Mouse (Mus musculus): ENCODE results near the gene Dusp14.

Dusp14 gene

GRCm38 (mm10) chr11:84016147-84016809, 52.8 kb downstream of the Dusp14 start:
- DNase-seq, result no peak

GRCm38 (mm10) chr11:84013105-84013504, 56.0 kb downstream of the Dusp14 start:
- DNase-seq, result peak; percentile 76 to 79

GRCm38 (mm10) chr11:84011576-84011975, 57.5 kb downstream of the Dusp14 start:
- DNase-seq, result no peak

GRCm38 (mm10) chr11:84011050-84011449, 58.0 kb downstream of the Dusp14 start:
- DNase-seq, result peak; percentile 12 to 41

GRCm38 (mm10) chr11:84010411-84010810, 58.6 kb downstream of the Dusp14 start:
- peak in 1 of 2 experiments; percentile 25 for DNase-seq

GRCm38 (mm10) chr11:84009001-84009400, 60.1 kb downstream of the Dusp14 start:
- DNase-seq, result peak in 1 of 2 experiments; percentile 35

GRCm38 (mm10) chr11:84003986-84004385, 65.1 kb downstream of the Dusp14 start:
- DNase-seq, result no peak

- no peak for DNase-seq
Observed at GRCm38 (mm10) chr11:84001257-84001656, 67.8 kb downstream of the Dusp14 start.

- DNase-seq, result no peak
Observed at GRCm38 (mm10) chr11:83999411-83999915, 69.6 kb downstream of the Dusp14 start.

GRCm38 (mm10) chr11:83998993-83999392, 70.1 kb downstream of the Dusp14 start:
- DNase-seq, result no peak
